Mouse (Mus musculus): ENCODE data around the gene Dnajb2. TPM values are rescaled to one million over a fixed set of nuclear protein-coding genes. Genes with fewer than 3 reads are reported as not detected.

The Dnajb2 gene
- polyA plus RNA-seq, 1 experiment, result 23.8 TPM

- Histone ChIP-seq H3K27me3 (ENCODE audit: control insufficient read depth, insufficient read depth, low read length, poor library complexity, severe bottlenecking) (no peaks in the 10 kb centered on the region), H3K4me3 (ENCODE audit: low read depth, low read length) (no peak overlapping the region), H3K27ac (ENCODE audit: insufficient read depth, low read length) (no peak overlapping the region), H3K9me3 (replicated peaks; ENCODE audit: control insufficient read depth, insufficient read depth, low read length, poor library complexity, severe bottlenecking) (no peaks in the 10 kb centered on the region), H3K36me3 (ENCODE audit: control insufficient read depth, insufficient read depth, low read length, poor library complexity, severe bottlenecking) (no peaks in the 10 kb centered on the region), H3K4me1 (ENCODE audit: control insufficient read depth, insufficient read depth, low read length) (no peaks in the 10 kb centered on the region), H3K9ac (ENCODE audit: low read depth, poor library complexity, severe bottlenecking) (no peak overlapping the region)
- no peak for TF ChIP-seq POLR2A (IDR thresholded peaks at IDR 0.05; ENCODE audit: insufficient read depth, low read length)
- TF ChIP-seq EP300 (IDR thresholded peaks at IDR 0.05; ENCODE audit: insufficient read depth, low read depth, low read length), result no peak
- TF ChIP-seq CTCF (IDR thresholded peaks at IDR 0.05; ENCODE audit: low read depth, low read length), result no peak
Observed at GRCm38 (mm10) chr1:75289376-75289775, 53.2 kb downstream of the Dnajb2 start.

DNA sequence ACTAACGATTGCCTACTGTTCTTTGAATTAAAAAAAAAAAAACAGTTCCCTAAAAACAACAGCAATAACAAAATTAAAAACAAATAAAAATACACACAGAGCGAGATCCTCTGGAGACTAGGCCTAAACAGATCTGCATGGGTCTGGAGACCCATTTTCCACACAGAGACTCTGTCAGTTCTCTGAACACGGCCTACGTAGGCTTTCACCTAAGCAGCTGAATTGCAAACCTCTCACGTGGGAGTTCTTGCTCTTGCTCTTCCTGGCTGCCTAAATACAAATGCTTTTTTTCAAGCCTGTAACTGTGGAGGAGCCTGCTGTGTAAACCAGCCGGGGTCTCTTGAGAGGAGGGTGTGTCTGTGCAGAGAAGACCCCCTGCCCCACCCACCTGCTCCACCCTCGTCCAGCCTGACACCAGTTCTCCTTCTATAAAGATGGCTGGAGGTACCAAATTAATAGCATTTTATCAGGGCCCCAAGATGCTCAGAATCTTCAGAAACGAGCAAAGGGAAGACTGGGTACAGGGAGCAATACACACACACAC lies 53.8 kb downstream of the Dnajb2 start:
- no peaks in the 10 kb centered on the region for H3K4me1 ChIP-seq (ENCODE audit: control insufficient read depth, insufficient read depth, low read length)
- H3K27me3 ChIP-seq (ENCODE audit: control insufficient read depth, insufficient read depth, low read length, poor library complexity, severe bottlenecking), result no peaks in the 10 kb centered on the region
- H3K27ac ChIP-seq (ENCODE audit: insufficient read depth, low read length), result no peak overlapping the region
- no peaks in the 10 kb centered on the region for H3K36me3 ChIP-seq (ENCODE audit: control insufficient read depth, insufficient read depth, low read length, poor library complexity, severe bottlenecking)
- H3K9me3 ChIP-seq (replicated peaks; ENCODE audit: control insufficient read depth, insufficient read depth, low read length, poor library complexity, severe bottlenecking), result no peaks in the 10 kb centered on the region
- TF ChIP-seq CTCF (IDR thresholded peaks at IDR 0.05; ENCODE audit: low read depth, low read length), result no peak
- TF ChIP-seq POLR2A (IDR thresholded peaks at IDR 0.05; ENCODE audit: insufficient read depth, low read length), result no peak
- no peak for TF ChIP-seq EP300 (IDR thresholded peaks at IDR 0.05; ENCODE audit: insufficient read depth, low read depth, low read length)
- H3K4me3 ChIP-seq (ENCODE audit: low read depth, low read length), result no peak overlapping the region
- H3K9ac ChIP-seq (ENCODE audit: low read depth, poor library complexity, severe bottlenecking), result no peak overlapping the region

DNA sequence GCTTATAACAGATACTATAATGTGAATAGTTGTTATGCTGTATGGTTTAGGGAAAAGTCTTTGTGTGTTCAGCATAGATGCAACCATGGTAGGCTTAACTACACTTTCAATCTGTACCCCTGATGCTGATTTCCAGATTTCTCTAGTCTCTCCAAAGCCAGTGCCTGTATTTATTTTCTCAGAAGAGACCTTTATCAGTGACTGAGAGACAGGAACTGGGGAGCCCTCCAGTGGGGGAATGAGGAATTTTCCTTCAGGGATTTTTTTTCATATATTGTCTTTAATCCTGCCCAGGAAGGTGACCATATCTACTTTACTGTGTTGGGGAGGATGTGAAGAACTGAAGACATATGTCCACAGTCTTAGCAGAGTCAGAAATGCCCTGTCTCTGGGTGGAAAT lies 54.4 kb downstream of the Dnajb2 start:
- Histone ChIP-seq H3K4me1 (ENCODE audit: control insufficient read depth, insufficient read depth, low read length) (no peaks in the 10 kb centered on the region), H3K4me3 (ENCODE audit: low read depth, low read length) (no peak overlapping the region), H3K9ac (ENCODE audit: low read depth, poor library complexity, severe bottlenecking) (no peak overlapping the region), H3K36me3 (ENCODE audit: control insufficient read depth, insufficient read depth, low read length, poor library complexity, severe bottlenecking) (no peaks in the 10 kb centered on the region), H3K27me3 (ENCODE audit: control insufficient read depth, insufficient read depth, low read length, poor library complexity, severe bottlenecking) (no peaks in the 10 kb centered on the region), H3K27ac (ENCODE audit: insufficient read depth, low read length) (no peak overlapping the region), H3K9me3 (replicated peaks; ENCODE audit: control insufficient read depth, insufficient read depth, low read length, poor library complexity, severe bottlenecking) (no peaks in the 10 kb centered on the region)
- TF ChIP-seq POLR2A (IDR thresholded peaks at IDR 0.05; ENCODE audit: insufficient read depth, low read length) (no peak), CTCF (IDR thresholded peaks at IDR 0.05; ENCODE audit: low read depth, low read length) (no peak), EP300 (IDR thresholded peaks at IDR 0.05; ENCODE audit: insufficient read depth, low read depth, low read length) (no peak)

- H3K9me3 ChIP-seq (replicated peaks; ENCODE audit: control insufficient read depth, insufficient read depth, low read length, poor library complexity, severe bottlenecking), result no peaks in the 10 kb centered on the region
- H3K4me1 ChIP-seq (ENCODE audit: control insufficient read depth, insufficient read depth, low read length), result no peaks in the 10 kb centered on the region
- H3K27ac ChIP-seq (ENCODE audit: insufficient read depth, low read length), result no peak overlapping the region
- no peaks in the 10 kb centered on the region for H3K27me3 ChIP-seq (ENCODE audit: control insufficient read depth, insufficient read depth, low read length, poor library complexity, severe bottlenecking)
- TF ChIP-seq CTCF (IDR thresholded peaks at IDR 0.05; ENCODE audit: low read depth, low read length), result no peak
- TF ChIP-seq POLR2A (IDR thresholded peaks at IDR 0.05; ENCODE audit: insufficient read depth, low read length), result no peak
- TF ChIP-seq EP300 (IDR thresholded peaks at IDR 0.05; ENCODE audit: insufficient read depth, low read depth, low read length), result no peak
- no peak overlapping the region for H3K9ac ChIP-seq (ENCODE audit: low read depth, poor library complexity, severe bottlenecking)
- no peak overlapping the region for H3K4me3 ChIP-seq (ENCODE audit: low read depth, low read length)
- H3K36me3 ChIP-seq (ENCODE audit: control insufficient read depth, insufficient read depth, low read length, poor library complexity, severe bottlenecking), result no peaks in the 10 kb centered on the region
Observed at GRCm38 (mm10) chr1:75291321-75291720, 55.1 kb downstream of the Dnajb2 start.

DNA sequence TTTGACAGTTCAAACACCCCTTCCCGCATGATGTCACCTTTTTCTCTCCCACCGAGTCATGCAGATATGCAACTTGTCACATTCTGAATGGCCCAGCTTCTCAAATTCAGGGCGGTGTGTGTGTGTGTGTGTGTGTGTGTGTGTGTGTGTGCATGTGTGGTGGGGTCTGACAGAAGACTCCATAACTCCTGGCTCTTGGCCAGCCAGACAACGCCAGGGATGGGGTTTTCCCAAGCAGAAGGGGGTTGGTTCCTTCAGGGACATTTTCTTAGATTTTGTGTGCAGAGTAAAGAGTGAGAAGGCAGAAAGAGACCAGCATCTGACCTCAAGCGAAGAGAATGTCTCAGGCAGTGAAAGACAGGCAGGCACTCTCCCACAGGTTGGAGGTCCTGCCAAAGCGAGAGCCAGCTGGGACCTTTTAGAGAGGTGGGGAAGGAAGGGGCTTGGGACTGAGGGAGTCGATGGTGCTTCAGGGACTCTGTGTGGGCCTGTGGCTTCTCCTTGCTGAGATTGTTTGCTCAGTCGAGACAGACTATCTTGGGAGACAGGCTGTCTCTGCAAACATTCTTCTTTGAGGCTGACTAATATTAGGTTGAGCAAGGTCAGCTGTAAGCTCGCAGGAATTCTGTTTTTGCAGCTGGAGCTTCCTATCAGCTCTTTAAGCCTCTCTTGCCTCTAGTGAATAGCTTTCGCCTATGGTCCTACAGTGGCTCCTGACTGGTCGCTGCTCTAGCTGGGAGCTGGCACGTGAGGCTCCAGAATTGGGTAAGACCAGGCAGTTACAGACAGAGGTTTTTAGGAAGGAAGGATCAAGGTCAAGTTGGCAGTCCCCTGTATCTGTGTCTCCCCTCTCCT lies 56.5 kb downstream of the Dnajb2 start:
- no peaks in the 10 kb centered on the region for H3K4me1 ChIP-seq (ENCODE audit: control insufficient read depth, insufficient read depth, low read length)
- H3K9ac ChIP-seq (ENCODE audit: low read depth, poor library complexity, severe bottlenecking), result no peak overlapping the region
- no peaks in the 10 kb centered on the region for H3K27me3 ChIP-seq (ENCODE audit: control insufficient read depth, insufficient read depth, low read length, poor library complexity, severe bottlenecking)
- TF ChIP-seq CTCF (IDR thresholded peaks at IDR 0.05; ENCODE audit: low read depth, low read length), result no peak
- H3K36me3 ChIP-seq (ENCODE audit: control insufficient read depth, insufficient read depth, low read length, poor library complexity, severe bottlenecking), result no peaks in the 10 kb centered on the region
- H3K27ac ChIP-seq (ENCODE audit: insufficient read depth, low read length), result no peak overlapping the region
- no peak overlapping the region for H3K4me3 ChIP-seq (ENCODE audit: low read depth, low read length)
- no peaks in the 10 kb centered on the region for H3K9me3 ChIP-seq (replicated peaks; ENCODE audit: control insufficient read depth, insufficient read depth, low read length, poor library complexity, severe bottlenecking)

DNA sequence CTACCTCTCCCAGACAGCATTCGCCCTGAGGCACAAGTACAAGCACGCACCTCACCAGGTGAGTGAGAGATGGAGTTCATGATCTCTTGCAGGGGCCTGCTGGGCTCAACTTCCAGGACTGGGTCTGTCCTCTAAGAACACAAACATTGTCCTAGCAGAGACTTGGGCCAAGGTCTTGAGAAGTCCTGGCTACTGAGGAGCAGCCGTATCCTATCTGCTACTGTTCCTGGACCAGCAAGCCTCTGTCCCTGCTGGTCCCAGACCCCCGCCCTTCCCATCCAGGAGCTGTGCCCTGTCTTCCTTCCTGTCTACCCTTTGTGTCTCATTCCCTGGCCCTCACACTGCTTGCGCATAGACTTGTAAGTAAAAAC lies 57.1 kb downstream of the Dnajb2 start:
- H3K4me3 ChIP-seq (ENCODE audit: low read depth, low read length), result no peak overlapping the region
- no peaks in the 10 kb centered on the region for H3K4me1 ChIP-seq (ENCODE audit: control insufficient read depth, insufficient read depth, low read length)
- no peak for TF ChIP-seq POLR2A (IDR thresholded peaks at IDR 0.05; ENCODE audit: insufficient read depth, low read length)
- TF ChIP-seq EP300 (IDR thresholded peaks at IDR 0.05; ENCODE audit: insufficient read depth, low read depth, low read length), result no peak
- no peak for TF ChIP-seq CTCF (IDR thresholded peaks at IDR 0.05; ENCODE audit: low read depth, low read length)
- no peak overlapping the region for H3K27ac ChIP-seq (ENCODE audit: insufficient read depth, low read length)
- no peaks in the 10 kb centered on the region for H3K27me3 ChIP-seq (ENCODE audit: control insufficient read depth, insufficient read depth, low read length, poor library complexity, severe bottlenecking)
- no peaks in the 10 kb centered on the region for H3K9me3 ChIP-seq (replicated peaks; ENCODE audit: control insufficient read depth, insufficient read depth, low read length, poor library complexity, severe bottlenecking)
- no peaks in the 10 kb centered on the region for H3K36me3 ChIP-seq (ENCODE audit: control insufficient read depth, insufficient read depth, low read length, poor library complexity, severe bottlenecking)
- H3K9ac ChIP-seq (ENCODE audit: low read depth, poor library complexity, severe bottlenecking), result no peak overlapping the region
